Mouse (Mus musculus) adrenal gland, postnatal 36 days (tissue): ENCODE results near the gene Klf12. TPM values are rescaled to one million over a fixed set of nuclear protein-coding genes. Genes with fewer than 3 reads are reported as not detected.

Source experiments
- DNase-seq, 2 experiments: peaks; one replicate each; pipeline ENCODE4 v3.0.0; 2021; ENCODE audit warnings: mixed read lengths in 1 of 2
- total RNA-seq, 2 experiments: library from RNA; stranded (reverse); gene quantifications; 2 replicates each; pipeline ENCODE4 v1.2.3; 2021

Klf12 gene
- total RNA-seq, 2 experiments from 2014 or later = 19.6 to 24.9 TPM

DNA sequence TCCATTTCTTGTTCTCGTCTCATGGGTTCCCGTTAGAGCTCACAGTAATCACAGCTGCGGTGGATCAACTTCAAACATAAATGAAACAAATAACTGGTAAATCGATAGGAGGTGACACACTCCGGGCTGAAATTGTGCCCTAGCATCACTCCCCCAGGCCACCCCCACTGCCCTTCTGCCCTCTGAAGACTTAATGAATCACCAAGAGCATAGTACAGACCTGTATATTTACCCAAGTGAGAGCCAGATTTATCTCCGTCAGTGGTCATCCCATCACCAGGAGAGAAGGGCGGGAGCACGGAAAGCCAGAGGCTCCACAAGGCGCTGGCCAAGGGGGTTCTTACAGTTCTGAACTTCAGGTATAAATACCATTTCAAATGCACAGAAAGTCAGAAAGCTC, 150.2 kb downstream of the Klf12 start:
- no peak for DNase-seq

GRCm38 (mm10) chr14:100132479-100132878, 152.0 kb downstream of the Klf12 start:
- no peak for DNase-seq

DNA sequence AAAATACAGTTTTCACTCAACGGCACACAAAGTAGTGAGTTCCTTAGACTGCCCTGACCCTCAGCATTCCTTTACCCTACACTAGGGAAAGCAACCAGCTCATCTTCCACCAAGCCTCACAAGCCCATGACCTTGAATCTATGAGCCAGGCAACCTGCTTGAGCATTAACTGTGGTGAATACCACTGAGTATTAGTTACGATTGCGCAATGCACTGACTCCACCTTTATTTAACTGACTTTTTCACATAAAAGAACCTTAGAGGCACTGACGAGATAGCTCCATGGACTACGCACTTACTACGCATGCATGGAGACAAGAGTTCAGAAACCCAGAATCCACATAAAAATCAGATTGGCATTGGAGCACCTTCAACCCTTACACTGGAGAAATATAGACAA, 158.4 kb downstream of the Klf12 start:
- no peak for DNase-seq

DNA sequence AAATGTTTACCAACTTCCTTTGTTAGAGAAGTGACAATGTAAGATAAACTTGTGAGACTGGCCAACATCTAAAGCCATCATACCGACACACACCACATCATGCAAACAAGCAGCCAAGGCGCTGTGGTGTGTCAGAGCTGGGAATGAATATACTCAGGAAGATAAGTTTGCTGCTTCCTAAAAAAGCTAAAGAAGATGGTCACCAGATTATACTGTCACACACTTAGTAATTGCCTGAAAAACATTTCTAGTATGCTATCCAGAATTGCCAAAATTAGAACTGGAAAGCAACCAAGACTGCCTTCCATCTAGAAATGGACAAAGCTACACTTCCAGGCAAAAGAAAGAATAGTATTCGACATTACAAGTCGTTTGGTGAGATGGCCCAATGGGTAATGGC, 163.4 kb downstream of the Klf12 start:
- no peak for DNase-seq

GRCm38 (mm10) chr14:100119866-100120265, 164.6 kb downstream of the Klf12 start:
- DNase-seq = no peak

DNA sequence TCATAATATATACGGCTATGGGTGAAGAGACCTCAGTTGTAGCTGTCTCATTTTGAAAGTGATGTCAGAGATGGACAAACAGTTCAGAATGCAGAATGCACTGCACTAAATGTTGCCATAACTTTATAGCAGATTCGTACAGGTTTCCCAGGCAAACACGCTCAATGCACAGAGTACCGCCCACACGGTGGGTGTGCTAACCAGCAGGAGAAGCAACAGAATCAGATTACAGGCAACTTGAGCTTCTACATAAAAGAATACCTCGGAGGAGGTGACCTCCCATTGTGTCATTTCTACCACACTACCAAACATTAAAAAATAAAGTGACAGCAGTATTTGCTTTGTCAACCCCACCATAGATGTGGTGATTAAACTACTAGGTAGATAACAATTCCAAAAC, 171.1 kb downstream of the Klf12 start:
- DNase-seq = no peak

GRCm38 (mm10) chr14:100111735-100112134, 172.7 kb downstream of the Klf12 start:
- DNase-seq = no peak

DNA sequence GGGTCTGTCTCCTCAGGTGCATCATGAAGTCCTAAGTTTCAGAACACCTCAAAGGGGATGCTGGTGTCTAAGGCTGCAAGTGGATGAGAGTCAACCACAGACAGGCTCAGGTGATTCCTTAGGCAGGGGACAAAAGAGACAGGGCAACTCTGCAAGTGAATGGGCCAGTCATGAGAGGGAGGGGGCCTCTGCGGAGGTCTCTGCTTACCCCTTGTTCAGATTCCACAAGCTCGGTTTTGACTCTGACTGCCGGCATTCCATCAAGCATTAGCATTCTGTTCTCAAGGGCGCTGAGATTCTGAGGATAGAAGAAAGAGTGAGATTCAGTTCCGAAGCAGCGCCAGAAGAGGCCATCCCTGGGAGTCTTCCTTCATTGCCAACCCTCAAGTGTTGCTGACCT, 174.9 kb downstream of the Klf12 start:
- DNase-seq = no peak

DNA sequence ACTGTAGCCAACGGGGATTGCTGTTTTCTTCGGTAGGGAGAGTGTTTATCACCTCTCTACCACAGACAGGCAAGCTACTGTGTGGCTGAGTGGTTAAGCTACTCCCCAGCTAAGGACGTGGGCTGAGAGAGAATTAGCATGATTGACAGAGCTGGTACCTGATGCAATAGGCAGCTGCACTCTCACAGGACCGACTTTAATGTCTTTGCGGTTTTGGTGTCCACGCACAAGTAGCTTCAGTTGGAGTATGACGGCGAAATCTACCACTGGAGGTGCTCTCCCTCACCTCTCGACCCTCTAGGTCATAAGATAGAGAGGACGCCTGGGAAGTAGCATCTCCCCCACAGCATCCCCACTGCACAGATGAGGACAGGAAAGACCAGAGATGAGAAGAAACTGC, 178.9 kb downstream of the Klf12 start:
- DNase-seq = no peak

- no peak for DNase-seq
Observed at GRCm38 (mm10) chr14:100104818-100105217, 179.7 kb downstream of the Klf12 start.

DNA sequence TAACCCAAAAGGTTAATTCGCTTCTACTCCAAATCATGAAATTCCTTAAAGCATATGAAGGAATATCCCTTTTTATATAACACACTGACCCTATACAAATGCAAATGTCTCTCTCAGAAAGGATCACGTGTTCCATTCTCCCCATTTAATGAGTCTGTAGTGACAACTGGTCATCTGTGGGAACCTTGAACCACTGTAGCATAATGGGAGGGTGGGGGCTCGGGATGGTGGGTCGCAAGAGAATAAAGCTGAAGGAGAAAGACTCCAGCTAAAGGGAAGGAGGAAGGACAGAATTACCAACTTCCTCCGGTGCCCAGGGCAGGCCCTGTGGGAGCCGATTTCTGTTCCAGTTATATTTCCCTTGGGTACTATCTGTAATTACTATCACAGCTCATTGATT, 180.7 kb downstream of the Klf12 start:
- DNase-seq = no peak

GRCm38 (mm10) chr14:100097208-100098189, 187.0 kb downstream of the Klf12 start:
- no peak for DNase-seq

DNA sequence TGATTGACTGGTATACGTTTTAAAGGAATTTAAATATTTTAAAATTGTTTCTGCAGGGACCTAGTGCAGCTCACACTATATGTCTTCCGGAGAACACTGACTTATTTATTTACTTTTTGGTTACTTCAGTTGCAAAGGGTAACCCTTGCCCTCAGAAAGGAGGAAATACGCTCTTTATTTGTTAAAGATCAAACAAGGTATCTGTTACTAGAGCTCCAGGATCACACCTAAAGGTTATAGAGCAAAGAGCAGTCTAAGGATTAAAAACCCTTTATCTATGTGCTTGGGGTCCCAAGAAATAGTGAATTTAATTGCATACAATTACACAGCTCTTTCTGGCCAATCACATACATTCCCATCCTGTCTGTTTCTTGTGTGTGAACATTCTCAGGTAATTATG, 188.7 kb downstream of the Klf12 start:
- DNase-seq = no peak

DNA sequence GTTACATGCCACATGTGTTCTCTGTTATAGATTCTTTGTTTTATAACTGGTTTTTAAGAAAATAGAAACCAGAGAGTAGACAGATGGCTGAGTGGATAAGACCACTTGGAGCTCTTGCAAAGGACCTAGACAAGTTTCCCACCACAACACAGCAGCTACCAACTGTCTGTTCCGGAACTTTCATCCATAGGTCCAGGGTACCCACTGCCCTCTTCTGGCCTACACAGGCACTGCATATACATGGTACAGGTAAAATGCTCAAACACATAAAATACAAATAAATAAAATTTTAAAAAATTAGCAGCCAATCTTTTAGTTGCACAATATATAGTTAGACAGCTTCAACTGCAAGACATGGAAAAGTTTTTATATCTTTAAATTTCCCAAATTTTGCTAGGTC, 194.0 kb downstream of the Klf12 start:
- DNase-seq = peak; percentile 24 to 27

DNA sequence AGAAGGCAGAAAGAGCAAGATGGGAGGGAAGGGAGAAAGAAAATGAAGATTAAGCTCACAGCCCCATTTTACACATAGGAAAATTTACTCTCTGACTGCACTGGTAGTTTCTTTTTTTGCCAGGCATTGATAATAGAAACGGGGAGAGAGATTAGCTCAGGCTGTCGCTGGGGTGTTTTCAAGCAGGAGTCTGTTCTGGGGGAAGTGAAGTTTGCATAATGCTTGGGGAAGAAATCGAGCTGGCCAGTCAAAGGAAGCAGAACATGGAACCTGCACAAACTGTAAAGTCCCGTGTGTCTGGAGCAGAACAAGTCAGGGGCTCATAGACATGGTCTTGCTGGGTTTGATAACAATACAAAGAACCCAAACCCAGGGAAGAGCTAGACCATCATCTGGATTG, 204.9 kb downstream of the Klf12 start:
- no peak for DNase-seq

GRCm38 (mm10) chr14:100072431-100073195, 211.9 kb downstream of the Klf12 start:
- DNase-seq = no peak

- no peak for DNase-seq
Observed at GRCm38 (mm10) chr14:100069543-100070090, 214.9 kb downstream of the Klf12 start.

DNA sequence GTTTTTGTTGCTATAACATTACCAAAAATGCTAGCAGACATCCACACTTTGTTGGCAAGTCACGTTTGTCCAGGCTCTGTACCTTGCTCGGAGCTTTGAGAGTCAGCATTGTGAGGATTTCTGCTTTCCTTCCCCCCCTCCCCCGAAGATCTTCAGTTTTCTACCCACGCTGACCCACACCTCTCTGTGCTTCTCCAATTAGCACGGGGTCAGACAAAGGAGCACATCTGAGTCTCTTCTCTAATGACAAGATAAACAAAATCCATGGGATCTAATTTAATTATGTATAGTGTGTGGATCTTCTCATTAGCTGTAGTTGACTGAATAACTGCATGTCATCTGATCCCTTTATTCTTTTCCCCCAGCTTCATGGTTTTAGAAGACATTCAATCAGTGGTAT, 215.8 kb downstream of the Klf12 start:
- no peak for DNase-seq

DNA sequence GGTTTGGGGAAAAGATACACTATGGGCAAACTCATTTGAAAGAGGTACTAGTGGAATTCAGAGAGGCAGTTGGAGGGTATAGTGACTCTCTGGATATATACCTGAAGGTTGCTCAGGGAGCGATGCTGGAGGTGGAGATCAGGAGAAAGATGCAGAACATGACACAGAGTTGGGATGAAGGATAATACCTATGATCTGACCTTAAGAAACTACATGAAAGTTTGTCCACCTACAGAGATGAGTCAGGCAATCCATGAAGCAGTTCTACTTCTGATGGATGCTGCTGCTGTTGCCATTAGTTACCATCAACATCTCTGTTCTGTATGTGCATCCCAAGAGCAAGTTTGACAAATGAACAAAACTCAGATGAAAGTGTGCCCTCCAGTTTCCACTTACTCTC, 222.0 kb downstream of the Klf12 start:
- DNase-seq = no peak

DNA sequence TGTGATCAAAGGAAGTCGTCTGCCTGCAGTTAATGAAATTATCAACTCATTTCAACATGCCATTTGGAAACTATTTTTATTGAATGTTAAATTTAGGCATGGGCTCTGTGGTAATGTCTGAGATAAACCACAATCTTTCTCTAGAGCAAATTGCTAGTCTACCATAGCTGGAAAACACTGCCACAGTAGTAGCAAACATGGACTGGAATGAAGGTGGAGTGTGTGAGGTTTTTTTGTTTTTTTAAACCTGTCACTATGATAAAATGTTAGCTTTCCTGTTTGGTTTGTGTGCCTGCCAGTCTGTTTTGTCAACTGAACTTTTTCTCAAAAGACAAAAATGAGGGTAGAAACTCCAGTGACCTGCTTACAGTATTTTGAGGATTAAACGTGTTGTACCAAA, 230.3 kb downstream of the Klf12 start:
- DNase-seq = no peak

DNA sequence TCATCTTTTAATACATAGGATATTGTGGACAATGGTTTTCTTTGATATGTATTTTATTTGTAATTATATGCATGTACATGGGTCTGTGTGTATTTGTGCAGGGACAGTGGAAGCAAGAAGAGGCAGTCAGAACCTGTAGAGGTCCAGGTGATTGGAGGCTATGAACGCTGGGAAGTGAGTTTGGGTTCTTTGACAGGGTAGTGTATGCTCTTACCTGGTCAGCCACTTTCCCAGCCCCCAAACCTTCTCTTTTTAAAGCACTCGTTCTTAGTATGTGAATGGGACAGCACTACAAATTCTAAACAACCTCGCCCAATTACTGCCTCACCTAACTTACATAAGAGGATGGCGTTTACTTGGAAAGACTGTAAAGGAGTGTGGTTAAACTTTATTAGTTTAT, 231.0 kb downstream of the Klf12 start:
- DNase-seq = no peak

GRCm38 (mm10) chr14:100052876-100053275, 231.6 kb downstream of the Klf12 start:
- no peak for DNase-seq

DNA sequence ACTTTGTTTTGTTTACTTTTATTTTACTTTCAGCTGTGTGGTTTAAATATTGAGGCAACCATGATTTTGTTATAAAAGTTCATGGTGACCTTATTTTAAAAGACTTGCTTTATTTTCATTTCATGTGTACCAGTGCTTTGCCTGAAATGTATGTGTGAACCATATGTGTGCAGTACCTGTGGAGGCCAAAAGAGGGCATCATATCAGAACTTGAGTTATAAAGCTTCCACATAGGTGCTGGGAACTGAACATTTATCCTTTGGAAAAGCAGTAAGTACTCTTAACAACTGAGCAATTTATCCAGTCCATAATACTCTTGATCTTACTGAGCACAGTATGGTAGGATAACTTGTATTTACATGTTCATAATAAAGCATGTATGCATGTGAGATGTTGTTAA, 239.0 kb downstream of the Klf12 start:
- DNase-seq = no peak
